Mouse (Mus musculus) hindbrain, embryonic 14.5 days (tissue): ENCODE results near the gene Fam126a. TPM values are rescaled to one million over a fixed set of nuclear protein-coding genes. Genes with fewer than 3 reads are reported as not detected.

ENCODE experiments used
- ATAC-seq: fragments of 200-750 bp; cut with Nextera tagmentation; 2 replicates; pipeline ENCODE4 v1.8.0; 2017; ENCODE audit warnings: moderate number of reproducible peaks, mild to moderate bottlenecking, moderate TSS enrichment, moderate library complexity; ENCODE audit not compliant: low FRiP score
- DNase-seq: peaks from one replicate; pipeline ENCODE4 v3.0.0-alpha.2; 2015; ENCODE audit warnings: low spot score
- H3K27ac ChIP-seq: fragments of 300-500 bp; sonication (generic); 2 replicates; pipeline ENCODE4 v1.5.1; 2014; ENCODE audit warnings: mild to moderate bottlenecking, moderate library complexity
- H3K27me3 ChIP-seq: fragments of 300-500 bp; sonication (generic); 2 replicates; pipeline ENCODE4 v1.6.1; 2014; ENCODE audit warnings: mild to moderate bottlenecking, low read length, mixed read lengths; ENCODE audit not compliant: control insufficient read depth, insufficient read depth
- H3K36me3 ChIP-seq: fragments of 300-500 bp; sonication (generic); replicated peaks from 2 replicates; pipeline ENCODE4 v1.6.1; 2014; ENCODE audit not compliant: control insufficient read depth, insufficient read depth
- H3K4me1 ChIP-seq: fragments of 300-500 bp; sonication (generic); replicated peaks from 2 replicates; pipeline ENCODE4 v1.6.1; 2014; ENCODE audit warnings: antibody characterized with exemption, low read length, mixed read lengths; ENCODE audit not compliant: control insufficient read depth, insufficient read depth
- H3K4me2 ChIP-seq: fragments of 300-500 bp; sonication (generic); replicated peaks from 2 replicates; pipeline ENCODE4 v1.6.1; 2014; ENCODE audit warnings: mild to moderate bottlenecking, moderate library complexity
- H3K4me3 ChIP-seq: fragments of 300-500 bp; sonication (generic); replicated peaks from 2 replicates; pipeline ENCODE4 v1.5.1; 2014; ENCODE audit warnings: mild to moderate bottlenecking, low read length
- H3K9ac ChIP-seq: fragments of 300-500 bp; sonication (generic); 2 replicates; pipeline ENCODE4 v1.6.1; 2014
- H3K9me3 ChIP-seq: fragments of 300-500 bp; sonication (generic); 2 replicates; pipeline ENCODE4 v1.6.1; 2016; ENCODE audit warnings: low read length; ENCODE audit not compliant: control insufficient read depth
- WGBS: fragments of 180-500 bp; shearing (Covaris S2); extraction: QIAGEN DNeasy Blood & Tissue Kit; methylation state at CpG from one replicate; pipeline ENCODE4 v1.1.7; 2014; 5-methylcytosine and 5-hydroxymethylcytosine counted together
- polyA plus RNA-seq: library from polyadenylated mRNA; unstranded; fragments of >200 nt; fragmentation: Nextera tagmentation; extraction: Ambion mirVana; gene quantifications from 2 replicates; pipeline ENCODE4 v1.2.1, GENCODE M21; 2014

Gene Fam126a
- polyA plus RNA-seq, 1 experiment from 2014 or later = 37.9 TPM

- ATAC-seq = no peak
These were observed 31.3 kb downstream of the Fam126a start for GRCm38 (mm10) chr5:23999083-23999671.

DNA sequence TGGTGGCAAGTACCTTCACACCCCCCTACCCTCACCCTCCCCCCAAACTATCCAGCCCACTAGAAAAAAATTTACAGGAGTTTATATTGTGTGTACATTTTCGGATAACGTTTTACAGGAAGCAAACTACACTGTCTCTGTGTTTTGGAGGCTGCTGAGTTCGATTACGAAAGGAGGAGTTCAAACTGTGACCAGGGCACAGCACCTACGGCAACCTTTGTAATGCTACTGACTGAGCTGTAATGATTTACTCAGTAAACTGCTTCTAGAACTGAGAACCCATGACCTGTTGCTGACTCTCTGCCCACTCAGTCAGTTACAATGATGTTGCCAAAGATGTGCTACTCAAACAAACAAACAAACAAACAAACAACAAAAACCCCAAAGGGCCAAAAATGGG is 34.5 kb downstream of the Fam126a start:
- H3K27ac ChIP-seq = no peak overlapping the region
- H3K9ac ChIP-seq = no peak overlapping the region
- DNase-seq (no peak), ATAC-seq (no peak)
- 0 out of 2 replicates have a peak, but pooled peaks cover 4% of the 10 kb centered on the region for H3K36me3 ChIP-seq
- peaks cover 18% of the 10 kb centered on the region for H3K4me1 ChIP-seq
- no peaks in the 10 kb centered on the region for H3K27me3 ChIP-seq
- WGBS = 65% methylated on average over 5 of the region's 5 CpGs
- no peak overlapping the region for H3K4me2 ChIP-seq
- no peaks in the 10 kb centered on the region for H3K9me3 ChIP-seq
- no peak overlapping the region for H3K4me3 ChIP-seq

More at GRCm38 (mm10) chr5:23999083-23999671, 31.3 kb downstream of the Fam126a start:
- 77% methylated on average over 1 of the region's 1 CpGs for WGBS
- no peak overlapping the region for H3K4me2 ChIP-seq
- no peak for DNase-seq
- H3K9me3 ChIP-seq = no peaks in the 10 kb centered on the region
- H3K4me3 ChIP-seq = no peak overlapping the region
- H3K36me3 ChIP-seq = 0 out of 2 replicates have a peak, but pooled peaks cover 4% of the 10 kb centered on the region
- H3K27ac ChIP-seq = no peak overlapping the region
- H3K9ac ChIP-seq = no peak overlapping the region
- H3K4me1 ChIP-seq = no peaks in the 10 kb centered on the region; the same call in 1 of the 2 replicates
- no peaks in the 10 kb centered on the region for H3K27me3 ChIP-seq

DNA sequence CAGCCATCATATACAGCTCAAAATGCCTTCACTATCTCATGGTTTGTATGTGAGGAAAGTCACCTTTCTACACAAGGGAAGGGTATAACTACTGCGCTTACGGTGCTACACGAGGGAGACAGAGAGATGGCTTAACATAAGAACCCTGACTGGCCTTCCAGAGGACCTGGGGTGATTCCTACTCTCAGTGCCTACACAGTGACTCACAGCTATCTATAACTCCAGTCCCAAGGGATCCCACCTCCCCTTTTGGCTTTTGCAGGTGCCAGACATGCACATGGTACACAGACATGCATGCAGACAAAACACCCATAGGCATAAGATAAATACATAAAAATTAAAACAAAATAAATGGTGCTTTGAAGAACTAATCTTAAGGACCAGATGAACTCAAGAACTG is 35.6 kb downstream of the Fam126a start:
- ATAC-seq (no peak), DNase-seq (no peak)
- H3K9ac ChIP-seq = no peak overlapping the region
- no peak overlapping the region for H3K27ac ChIP-seq
- peaks cover 20% of the 10 kb centered on the region for H3K4me1 ChIP-seq
- H3K36me3 ChIP-seq = 0 out of 2 replicates have a peak, but pooled peaks cover 4% of the 10 kb centered on the region
- H3K4me2 ChIP-seq = no peak overlapping the region
- no peaks in the 10 kb centered on the region for H3K9me3 ChIP-seq
- 92% methylated on average over 3 of the region's 3 CpGs for WGBS
- no peak overlapping the region for H3K4me3 ChIP-seq
- H3K27me3 ChIP-seq = no peaks in the 10 kb centered on the region

DNA sequence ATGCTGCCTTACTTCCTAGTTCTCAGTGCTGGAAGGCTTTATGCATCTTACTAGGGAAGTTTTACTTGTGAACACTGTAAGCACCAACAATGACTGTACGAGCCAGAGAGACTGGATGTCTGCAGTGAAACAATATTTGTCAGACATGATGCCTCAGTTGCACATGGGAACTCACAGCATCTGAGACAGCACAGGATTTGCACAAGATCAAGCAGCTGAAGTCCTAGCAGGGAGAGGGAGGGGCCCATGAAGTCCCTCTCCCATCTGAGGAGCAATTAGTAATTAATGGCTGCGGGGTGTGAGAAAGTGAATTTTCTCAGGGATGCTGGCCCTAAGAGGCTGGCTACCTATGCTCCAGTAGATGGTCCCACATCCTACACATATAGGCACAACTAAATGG is 36.3 kb downstream of the Fam126a start:
- WGBS = 58% methylated on average over 2 of the region's 2 CpGs
- Histone ChIP-seq H3K4me1 (peaks cover 24% of the 10 kb centered on the region), H3K9ac (no peak overlapping the region), H3K4me3 (no peak overlapping the region), H3K36me3 (0 out of 2 replicates have a peak, but pooled peaks cover under 1% of the 10 kb centered on the region), H3K4me2 (no peak overlapping the region), H3K27me3 (no peaks in the 10 kb centered on the region), H3K27ac (peak overlapping the region; percentile 79), H3K9me3 (no peaks in the 10 kb centered on the region)
- DNase-seq (no peak), ATAC-seq (no peak)

GRCm38 (mm10) chr5:23993553-23993894 is 37.0 kb downstream of the Fam126a start:
- Histone ChIP-seq H3K9ac (peak overlapping the region; percentile 3; the same call in 1 of the 2 replicates), H3K27ac (peak overlapping the region; percentile 79)

DNA sequence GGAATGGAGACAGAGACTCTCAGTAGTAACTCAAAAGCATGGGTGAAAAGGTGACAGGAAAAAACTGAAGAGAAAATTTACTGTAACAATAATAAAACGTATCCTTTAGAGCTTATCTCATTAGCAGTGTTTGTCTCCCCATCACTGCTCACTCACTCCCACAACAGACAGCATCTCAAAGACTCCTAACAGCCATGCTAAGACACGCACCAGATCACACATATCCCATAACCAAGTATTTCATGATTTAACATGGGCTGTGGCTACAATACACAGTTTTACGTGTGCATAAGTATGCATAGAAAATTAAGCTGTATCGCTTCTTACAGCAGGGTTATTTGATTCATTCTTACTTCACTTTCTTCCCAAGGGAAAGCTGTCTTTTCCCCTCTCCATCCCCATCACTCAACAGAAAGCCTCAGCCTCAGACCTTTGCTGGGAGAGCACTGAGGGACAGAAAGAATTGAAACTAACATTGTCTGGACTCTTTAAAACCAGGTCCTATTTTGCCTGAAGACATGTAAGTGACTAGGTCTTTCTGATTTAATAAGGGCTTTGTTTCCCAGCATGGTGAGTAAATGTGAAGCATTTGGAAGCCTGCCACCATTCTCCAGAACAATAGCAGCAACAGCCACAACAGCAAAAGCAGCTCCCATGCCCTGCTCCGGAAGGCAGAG is 37.5 kb downstream of the Fam126a start:
- peak overlapping the region; percentile 79 for H3K27ac ChIP-seq
- 22% methylated on average over 5 of the region's 5 CpGs for WGBS
- H3K36me3 ChIP-seq = no peaks in the 10 kb centered on the region
- H3K27me3 ChIP-seq = no peaks in the 10 kb centered on the region
- H3K4me2 ChIP-seq = no peak overlapping the region
- no peak overlapping the region for H3K4me3 ChIP-seq
- peaks cover 24% of the 10 kb centered on the region for H3K4me1 ChIP-seq
- DNase-seq (peak; percentile 58), ATAC-seq (peak; percentile 59; the same call in 1 of the 2 replicates)
- H3K9ac ChIP-seq = peak overlapping the region; percentile 3; the same call in 1 of the 2 replicates
- no peaks in the 10 kb centered on the region for H3K9me3 ChIP-seq

More at GRCm38 (mm10) chr5:23993553-23993894, 37.0 kb downstream of the Fam126a start:
- Histone ChIP-seq H3K36me3 (no peaks in the 10 kb centered on the region), H3K27me3 (no peaks in the 10 kb centered on the region), H3K4me3 (no peak overlapping the region), H3K4me2 (no peak overlapping the region), H3K4me1 (peaks cover 24% of the 10 kb centered on the region), H3K9me3 (no peaks in the 10 kb centered on the region)
- DNase-seq (no peak), ATAC-seq (peak; percentile 61; the same call in 1 of the 2 replicates)
- WGBS = 10% methylated on average over 2 of the region's 2 CpGs

GRCm38 (mm10) chr5:23990001-23990400 is 40.5 kb downstream of the Fam126a start:
- ATAC-seq (0 out of 2 replicates have a peak, but pooled peaks have one; percentile 48), DNase-seq (no peak)
- Histone ChIP-seq H3K4me3 (no peak overlapping the region), H3K4me2 (no peak overlapping the region), H3K9me3 (no peaks in the 10 kb centered on the region), H3K27ac (0 out of 2 replicates have a peak overlapping the region, but pooled peaks have one; percentile 26), H3K36me3 (peaks cover 8% of the 10 kb centered on the region; the same call in 1 of the 2 replicates), H3K4me1 (peaks cover 24% of the 10 kb centered on the region), H3K9ac (no peak overlapping the region), H3K27me3 (no peaks in the 10 kb centered on the region)
- WGBS = 62% methylated on average over 3 of the region's 3 CpGs

GRCm38 (mm10) chr5:23987792-23988191 is 42.7 kb downstream of the Fam126a start:
- peaks cover 19% of the 10 kb centered on the region; the same call in 1 of the 2 replicates for H3K36me3 ChIP-seq
- no peak overlapping the region for H3K4me3 ChIP-seq
- no peak overlapping the region for H3K4me2 ChIP-seq
- no peak for DNase-seq
- no peaks in the 10 kb centered on the region for H3K27me3 ChIP-seq
- peaks cover 13% of the 10 kb centered on the region for H3K4me1 ChIP-seq
- no peak for ATAC-seq
- no peak overlapping the region for H3K9ac ChIP-seq
- H3K27ac ChIP-seq = no peak overlapping the region
- no peaks in the 10 kb centered on the region for H3K9me3 ChIP-seq
- WGBS = 77% methylated on average over 10 of the region's 10 CpGs

- Histone ChIP-seq H3K27ac (no peak overlapping the region), H3K36me3 (peaks cover 51% of the 10 kb centered on the region), H3K27me3 (no peaks in the 10 kb centered on the region), H3K4me3 (no peak overlapping the region), H3K9ac (no peak overlapping the region), H3K4me1 (no peaks in the 10 kb centered on the region), H3K9me3 (no peaks in the 10 kb centered on the region), H3K4me2 (no peak overlapping the region)
- ATAC-seq (no peak), DNase-seq (no peak)
- WGBS = 87% methylated on average over 1 of the region's 1 CpGs
These were observed 48.4 kb downstream of the Fam126a start for GRCm38 (mm10) chr5:23982081-23982480.
